Mouse (Mus musculus) liver, adult 2 months (tissue): ENCODE data around the gene Grip2. TPM values are rescaled to one million over a fixed set of nuclear protein-coding genes. Genes with fewer than 3 reads are reported as not detected.

Experiments used
- DNase-seq: peaks from one replicate; pipeline ENCODE4 v3.0.0-alpha.2; 2011; ENCODE audit warnings: low read depth, low spot score; ENCODE audit errors: extremely low read depth
- H3K27ac ChIP-seq: fragments of 200-500 bp; replicated peaks from 2 replicates; pipeline ENCODE4 v1.5.1; 2012; ENCODE audit warnings: low read depth, mild to moderate bottlenecking, control low read depth, inconsistent platforms, low read length; ENCODE audit not compliant: insufficient read depth
- H3K27me3 ChIP-seq: fragments of 200-500 bp; 2 replicates; pipeline ENCODE4 v1.6.1; 2012; ENCODE audit warnings: mild to moderate bottlenecking, moderate library complexity, low read length, inconsistent platforms; ENCODE audit not compliant: control insufficient read depth, insufficient read depth
- H3K36me3 ChIP-seq: fragments of 200-500 bp; 2 replicates; pipeline ENCODE4 v1.6.1; 2012; ENCODE audit warnings: low read length, inconsistent platforms; ENCODE audit not compliant: control insufficient read depth, insufficient read depth
- H3K4me1 ChIP-seq: fragments of 200-500 bp; 2 replicates; pipeline ENCODE4 v1.6.1; 2011; ENCODE audit warnings: low read length; ENCODE audit not compliant: control insufficient read depth, insufficient read depth
- H3K4me3 ChIP-seq: fragments of 200-500 bp; 2 replicates; pipeline ENCODE4 v1.5.1; 2011; ENCODE audit warnings: low read depth, mild to moderate bottlenecking, control low read depth, low read length, moderate library complexity; ENCODE audit not compliant: insufficient read depth
- H3K79me2 ChIP-seq: fragments of 200-500 bp; 2 replicates; pipeline ENCODE4 v1.6.1; 2012; ENCODE audit warnings: inconsistent platforms, mild to moderate bottlenecking, low read length, moderate library complexity; ENCODE audit not compliant: control insufficient read depth, insufficient read depth
- H3K9ac ChIP-seq: fragments of 200-500 bp; 2 replicates; pipeline ENCODE4 v1.6.1; 2012; ENCODE audit warnings: low read depth, mild to moderate bottlenecking, control low read depth, inconsistent platforms, low read length
- CTCF ChIP-seq: fragments of 200-500 bp; IDR thresholded peaks from 2 replicates; pipeline ENCODE4 v1.5.1; 2011; ENCODE audit warnings: low read depth, low read length, control low read depth
- POLR2A ChIP-seq: fragments of 200-500 bp; IDR thresholded peaks from 2 replicates; pipeline ENCODE4 v1.6.1; 2011; ENCODE audit warnings: low read length, control low read depth; ENCODE audit not compliant: insufficient read depth; ENCODE audit errors: extremely low read depth
- WGBS: fragments of 180-500 bp; shearing (Covaris S2); methylation state at CpG from one replicate; pipeline ENCODE4 v1.1.7; 2018; 5-methylcytosine and 5-hydroxymethylcytosine counted together
- polyA plus RNA-seq: library from polyadenylated mRNA; depleted of rRNA; stranded (reverse); fragments of >200 nt; gene quantifications from 2 replicates; pipeline ENCODE4 v1.2.3, GENCODE M21; 2012
- total RNA-seq: library from RNA; depleted of rRNA; stranded (reverse); fragments of >200 nt; gene quantifications from 2 replicates; pipeline ENCODE4 v1.2.3, GENCODE M21; 2014

The Grip2 gene
- total and polyA plus RNA-seq, 2 experiments = 0.11 TPM; not detected in 1

DNA sequence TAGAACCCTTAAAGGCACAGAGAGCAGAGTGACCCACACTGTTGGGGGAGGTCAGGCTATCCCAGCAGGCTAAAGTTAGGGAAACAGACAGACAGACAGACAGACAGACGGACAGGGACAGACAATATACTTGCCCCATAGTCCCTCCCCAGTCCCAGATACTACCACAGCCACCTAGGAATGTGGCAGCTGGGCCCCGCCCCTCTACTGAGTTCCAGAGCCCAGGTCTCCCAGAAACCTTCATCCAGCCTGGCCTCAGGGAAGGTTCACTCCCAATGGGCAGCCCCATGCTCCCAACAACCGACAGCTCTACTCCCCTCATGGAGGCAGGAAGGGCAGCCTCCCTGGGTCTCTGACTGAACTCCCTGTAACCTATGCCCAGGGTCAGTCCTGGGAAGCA lies 31.4 kb downstream of the Grip2 start:
- 63% methylated on average over 3 of the region's 3 CpGs for WGBS
- no peaks in the 10 kb centered on the region for H3K36me3 ChIP-seq
- no peak for TF ChIP-seq POLR2A
- TF ChIP-seq CTCF = no peak
- no peak overlapping the region for H3K27ac ChIP-seq
- H3K4me1 ChIP-seq = no peaks in the 10 kb centered on the region
- DNase-seq = no peak
- no peak overlapping the region for H3K4me3 ChIP-seq
- no peaks in the 10 kb centered on the region for H3K79me2 ChIP-seq
- no peak overlapping the region for H3K9ac ChIP-seq
- H3K27me3 ChIP-seq = no peaks in the 10 kb centered on the region

DNA sequence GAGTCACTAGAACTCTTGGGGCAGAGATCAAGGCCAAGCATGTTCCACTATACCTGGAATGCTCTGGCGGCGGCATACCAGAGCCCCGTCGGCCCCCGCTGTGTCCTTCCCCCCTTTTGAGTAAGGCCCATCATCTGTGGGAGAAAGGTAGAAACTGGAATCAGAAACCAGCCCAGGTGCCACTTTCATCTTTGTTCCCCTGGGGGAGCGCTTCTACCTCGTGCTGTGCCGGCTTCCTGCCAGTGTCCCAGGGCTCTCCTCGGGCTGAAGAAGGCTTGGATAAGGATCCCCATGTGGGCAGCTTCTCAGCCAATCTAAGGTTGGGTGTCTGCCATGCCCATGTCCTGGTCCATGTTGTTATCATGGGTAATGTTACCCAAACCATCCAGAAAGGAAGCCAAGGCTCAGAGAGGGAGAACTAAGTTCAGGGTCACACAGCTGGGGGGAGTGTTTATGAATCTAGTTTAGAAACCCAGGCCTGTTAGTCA lies 38.7 kb downstream of the Grip2 start:
- H3K79me2 ChIP-seq = no peaks in the 10 kb centered on the region
- no peak overlapping the region for H3K27ac ChIP-seq
- no peaks in the 10 kb centered on the region for H3K4me1 ChIP-seq
- no peak overlapping the region for H3K9ac ChIP-seq
- H3K27me3 ChIP-seq = no peaks in the 10 kb centered on the region
- DNase-seq = no peak
- no peaks in the 10 kb centered on the region for H3K36me3 ChIP-seq
- H3K4me3 ChIP-seq = no peak overlapping the region
- TF ChIP-seq POLR2A (no peak), CTCF (no peak)
- WGBS = 79% methylated on average over 9 of the region's 9 CpGs

DNA sequence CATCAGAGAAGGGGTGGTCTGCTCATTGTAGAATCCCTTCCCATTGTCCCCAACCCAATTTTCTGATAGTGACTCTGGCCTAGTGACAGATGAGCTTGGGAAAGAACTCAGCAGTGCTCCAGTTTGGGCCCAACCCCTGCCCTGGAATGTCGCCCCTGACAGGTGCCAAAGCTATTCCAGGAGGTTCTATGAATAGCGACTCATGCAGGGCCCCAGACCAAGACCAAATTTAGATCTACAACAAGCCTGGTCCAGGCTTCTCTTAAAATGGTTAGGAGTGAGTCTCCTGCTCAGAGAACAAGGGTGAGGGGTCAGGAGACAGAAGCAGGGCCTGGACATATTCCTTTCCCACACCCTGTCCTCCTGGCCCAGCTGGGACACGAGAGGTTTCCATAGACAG lies 42.0 kb downstream of the Grip2 start:
- Histone ChIP-seq H3K27me3 (no peaks in the 10 kb centered on the region), H3K4me1 (no peaks in the 10 kb centered on the region), H3K4me3 (no peak overlapping the region), H3K27ac (no peak overlapping the region), H3K36me3 (no peaks in the 10 kb centered on the region), H3K9ac (no peak overlapping the region), H3K79me2 (no peaks in the 10 kb centered on the region)
- TF ChIP-seq POLR2A (no peak), CTCF (no peak)
- DNase-seq = no peak
- WGBS = 84% methylated on average over 3 of the region's 3 CpGs

DNA sequence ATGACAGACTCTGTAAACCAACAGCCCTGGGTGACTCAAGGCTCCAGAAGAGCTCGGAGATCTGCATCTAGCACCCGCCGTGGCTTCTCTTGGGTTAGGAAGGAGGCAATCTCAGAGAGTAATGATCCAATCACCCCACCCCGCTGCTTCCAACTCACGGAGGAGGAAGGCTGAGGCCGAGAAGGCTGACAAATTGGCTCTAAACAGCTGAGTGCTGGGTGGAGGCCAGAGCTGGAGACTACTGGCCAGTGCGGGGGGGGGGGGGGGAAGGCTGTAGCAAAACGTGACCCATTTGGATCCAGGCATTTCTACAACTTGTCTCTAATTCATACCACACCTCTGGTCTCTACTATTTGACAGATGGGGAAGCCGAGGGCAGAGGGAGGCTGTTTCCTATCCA lies 47.8 kb downstream of the Grip2 start:
- WGBS = 60% methylated on average over 9 of the region's 9 CpGs
- H3K4me3 ChIP-seq = no peak overlapping the region
- H3K27me3 ChIP-seq = no peaks in the 10 kb centered on the region
- H3K79me2 ChIP-seq = no peaks in the 10 kb centered on the region
- H3K4me1 ChIP-seq = no peaks in the 10 kb centered on the region
- TF ChIP-seq CTCF (no peak), POLR2A (no peak)
- H3K36me3 ChIP-seq = no peaks in the 10 kb centered on the region
- no peak overlapping the region for H3K9ac ChIP-seq
- H3K27ac ChIP-seq = no peak overlapping the region
- no peak for DNase-seq

DNA sequence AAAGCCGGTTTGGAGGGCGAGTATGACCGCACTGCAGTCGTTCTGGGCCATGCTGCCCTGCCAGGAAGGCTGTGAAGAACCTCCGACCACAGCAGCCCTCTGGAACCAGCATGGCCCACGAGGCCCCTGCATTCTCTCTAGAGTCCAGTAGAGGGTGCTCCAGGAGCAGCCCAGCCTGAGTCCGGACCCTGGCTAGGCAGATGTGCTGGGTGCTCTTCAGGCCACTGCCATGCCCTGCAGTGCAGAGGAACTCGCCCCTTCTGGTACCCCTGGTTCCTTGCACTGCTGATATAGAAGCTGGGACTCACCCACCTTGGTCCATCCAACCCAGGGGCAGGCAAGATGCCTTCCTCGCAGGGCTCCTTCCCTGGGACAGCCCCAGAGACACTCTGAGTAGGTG lies 50.5 kb downstream of the Grip2 start:
- no peak for DNase-seq
- 13% methylated on average over 9 of the region's 9 CpGs for WGBS

DNA sequence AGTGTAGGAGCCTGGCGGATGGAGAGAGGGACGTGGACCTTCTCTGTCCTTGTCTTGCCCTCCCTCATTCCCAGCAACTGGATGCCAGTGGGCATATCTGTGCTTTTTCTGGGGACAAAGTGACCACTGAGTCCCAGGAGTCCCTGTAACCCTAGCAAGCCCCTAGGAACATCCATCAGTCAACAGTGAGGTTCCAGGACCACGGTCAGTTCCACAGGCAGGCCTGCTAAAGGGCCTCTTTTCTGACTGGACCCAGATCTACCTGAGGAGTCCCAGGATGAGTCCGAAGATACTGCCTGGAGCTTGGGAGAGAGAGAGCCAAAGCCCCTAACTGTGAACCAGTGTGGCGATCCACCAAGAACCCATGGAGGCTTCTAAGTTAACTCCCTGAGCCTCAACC lies 53.1 kb downstream of the Grip2 start:
- 72% methylated on average over 5 of the region's 5 CpGs for WGBS
- no peak overlapping the region for H3K4me3 ChIP-seq
- no peak overlapping the region for H3K9ac ChIP-seq
- no peaks in the 10 kb centered on the region for H3K36me3 ChIP-seq
- H3K27me3 ChIP-seq = no peaks in the 10 kb centered on the region
- H3K4me1 ChIP-seq = no peaks in the 10 kb centered on the region
- DNase-seq = no peak
- TF ChIP-seq CTCF = no peak
- no peak for TF ChIP-seq POLR2A
- no peaks in the 10 kb centered on the region for H3K79me2 ChIP-seq
- H3K27ac ChIP-seq = no peak overlapping the region

More for the DNA sequence above, 50.5 kb downstream of the Grip2 start:
- Histone ChIP-seq H3K79me2 (no peaks in the 10 kb centered on the region), H3K27ac (no peak overlapping the region), H3K27me3 (no peaks in the 10 kb centered on the region), H3K9ac (no peak overlapping the region), H3K36me3 (no peaks in the 10 kb centered on the region), H3K4me1 (no peaks in the 10 kb centered on the region), H3K4me3 (no peak overlapping the region)
- TF ChIP-seq POLR2A (no peak), CTCF (peak; percentile 92)
